Mouse (Mus musculus): ENCODE data around the gene Adam12.
"Not testable (repeated sequence)": the region's sequence is repeated elsewhere in the genome, so short reads cannot be mapped to it uniquely, and the experiment has no call there.

Adam12 gene

GRCm38 (mm10) chr7:133923994-133924393 lies 308.0 kb downstream of the Adam12 start:
- no peak for DNase-seq

- no peak for DNase-seq
Measured at GRCm38 (mm10) chr7:133921291-133921690, 310.7 kb downstream of the Adam12 start.

- DNase-seq, result no peak
Measured at GRCm38 (mm10) chr7:133920724-133921123, 311.2 kb downstream of the Adam12 start.

- DNase-seq, result no peak
Measured at GRCm38 (mm10) chr7:133919918-133920317, 312.0 kb downstream of the Adam12 start.

- no peak for DNase-seq
Measured at GRCm38 (mm10) chr7:133919306-133919705, 312.6 kb downstream of the Adam12 start.

- DNase-seq, result no peak
Measured at GRCm38 (mm10) chr7:133916230-133916629, 315.7 kb downstream of the Adam12 start.

- DNase-seq, result no peak
Measured at GRCm38 (mm10) chr7:133911881-133912280, 320.1 kb downstream of the Adam12 start.

- DNase-seq, result no peak
Measured at GRCm38 (mm10) chr7:133909833-133910375, 322.0 kb downstream of the Adam12 start.

- DNase-seq, result no peak
Measured at GRCm38 (mm10) chr7:133908966-133909365, 323.0 kb downstream of the Adam12 start.

GRCm38 (mm10) chr7:133899391-133899790 lies 332.6 kb downstream of the Adam12 start:
- no peak for DNase-seq

- no peak for DNase-seq
Measured at GRCm38 (mm10) chr7:133891796-133892195, 340.1 kb downstream of the Adam12 start.

GRCm38 (mm10) chr7:133891298-133891697 lies 340.6 kb downstream of the Adam12 start:
- no peak for DNase-seq

GRCm38 (mm10) chr7:133889986-133890385 lies 342.0 kb downstream of the Adam12 start:
- no peak for DNase-seq

GRCm38 (mm10) chr7:133888926-133889920 lies 342.7 kb downstream of the Adam12 start:
- no peak for DNase-seq

- not testable (repeated sequence) for DNase-seq
Measured at GRCm38 (mm10) chr7:133884759-133885431, 347.1 kb downstream of the Adam12 start.

GRCm38 (mm10) chr7:133879761-133880160 lies 352.2 kb downstream of the Adam12 start:
- no peak for DNase-seq

- DNase-seq, result no peak
Measured at GRCm38 (mm10) chr7:133876646-133877342, 355.2 kb downstream of the Adam12 start.

- DNase-seq, result no peak
Measured at GRCm38 (mm10) chr7:133876139-133876538, 355.8 kb downstream of the Adam12 start.

GRCm38 (mm10) chr7:133872701-133873100 lies 359.2 kb downstream of the Adam12 start:
- DNase-seq, result no peak

GRCm38 (mm10) chr7:133870265-133870664 lies 361.7 kb downstream of the Adam12 start:
- DNase-seq, result no peak

GRCm38 (mm10) chr7:133863684-133864083 lies 368.3 kb downstream of the Adam12 start:
- no peak for DNase-seq

GRCm38 (mm10) chr7:133863151-133863550 lies 368.8 kb downstream of the Adam12 start:
- no peak for DNase-seq

- DNase-seq, result no peak
Measured at GRCm38 (mm10) chr7:133862723-133863122, 369.2 kb downstream of the Adam12 start.
